Mouse (Mus musculus): Measurements from ENCODE around the gene Frg2f1. TPM values are rescaled to one million over a fixed set of nuclear protein-coding genes. Genes with fewer than 3 reads are reported as not detected.
"Not testable (repeated sequence)": the region's sequence is repeated elsewhere in the genome, so short reads cannot be mapped to it uniquely, and the experiment has no call there.

The Frg2f1 gene
- total RNA-seq (2021): 1 to 10 TPM; 4.4 to 4.6 TPM
- long read RNA-seq, experiment 1, partial matches to known transcripts: 0 of 1 reads
- long read RNA-seq, experiment 1, other reads (novel, unspliced or antisense): 1 of 1 reads
- long read RNA-seq, experiment 2, partial matches to known transcripts: 0 of 2 reads
- long read RNA-seq, experiment 2, other reads (novel, unspliced or antisense): 2 of 2 reads

- intact Hi-C loops (cut with DNase I): loop anchor here (5.0 kb wide), 3 partner anchors 117 to 292 kb away; partner anchors contain the start of genes Hivep3, Ppcs and Zmynd12
- DNase-seq: peak; percentile 92 to 95
Measured at GRCm38 (mm10) chr4:119539031-119539824, at the start of gene Frg2f1. Gene Frg2f1, minus strand, starts transcription at chr4:119539529.

GRCm38 (mm10) chr4:119588037-119588436, 48.7 kb upstream of the Frg2f1 start:
- DNase-seq: no peak
- intact Hi-C loops (cut with DNase I): no loop called here

- DNase-seq: no peak
- intact Hi-C loops (cut with DNase I): no loop called here
Measured at GRCm38 (mm10) chr4:119575459-119575858, 36.1 kb upstream of the Frg2f1 start.

GRCm38 (mm10) chr4:119574504-119574903, 35.2 kb upstream of the Frg2f1 start:
- DNase-seq: no peak
- intact Hi-C loops (cut with DNase I): no loop called here

- DNase-seq: no peak
- intact Hi-C loops (cut with DNase I): no loop called here
Measured at GRCm38 (mm10) chr4:119572682-119573081, 33.4 kb upstream of the Frg2f1 start.

GRCm38 (mm10) chr4:119566322-119566835, 27.1 kb upstream of the Frg2f1 start:
- no peak for DNase-seq
- intact Hi-C loops (cut with DNase I): no loop called here

- no peak for DNase-seq
- intact Hi-C loops (cut with DNase I): no loop called here
Measured at GRCm38 (mm10) chr4:119563136-119563535, 23.8 kb upstream of the Frg2f1 start.

- intact Hi-C loops (cut with DNase I): no loop called here
- DNase-seq: no peak
Measured at GRCm38 (mm10) chr4:119555466-119555865, 16.1 kb upstream of the Frg2f1 start.

- no peak for DNase-seq
Measured at GRCm38 (mm10) chr4:119550864-119551263, 11.5 kb upstream of the Frg2f1 start.

GRCm38 (mm10) chr4:119540533-119540890, 1.2 kb upstream of the Frg2f1 start:
- intact Hi-C loops (cut with DNase I): no loop called here
- no peak for DNase-seq

More at GRCm38 (mm10) chr4:119550864-119551263, 11.5 kb upstream of the Frg2f1 start:
- intact Hi-C loops (cut with DNase I): no loop called here

GRCm38 (mm10) chr4:119539836-119540532, 655 bp upstream of the Frg2f1 start:
- DNase-seq: peak; percentile 28 to 37
- intact Hi-C loops (cut with DNase I): loop anchor here (5.0 kb wide), 3 partner anchors 118 to 293 kb away; partner anchors contain the start of genes Hivep3, Ppcs and Zmynd12

GRCm38 (mm10) chr4:119537436-119537835, 1.9 kb downstream of the Frg2f1 start:
- no peak for DNase-seq
- intact Hi-C loops (cut with DNase I): loop anchor here (5.0 kb wide), 3 partner anchors 115 to 290 kb away; partner anchors contain the start of genes Hivep3, Ppcs and Zmynd12

- DNase-seq: not testable (repeated sequence)
- intact Hi-C loops (cut with DNase I): loop anchor here (5.0 kb wide), 3 partner anchors 114 to 289 kb away; partner anchors contain the start of genes Hivep3, Ppcs and Zmynd12
Measured at GRCm38 (mm10) chr4:119536615-119537014, 2.7 kb downstream of the Frg2f1 start, which contains the start of gene Foxj3. Gene Foxj3, plus strand, starts transcription at chr4:119537004.

GRCm38 (mm10) chr4:119535103-119535502, 4.2 kb downstream of the Frg2f1 start:
- intact Hi-C loops (cut with DNase I): loop anchor here (5.0 kb wide), 3 partner anchors 113 to 288 kb away; partner anchors contain the start of genes Hivep3, Ppcs and Zmynd12
- DNase-seq: no peak

GRCm38 (mm10) chr4:119531813-119532212, 7.5 kb downstream of the Frg2f1 start:
- intact Hi-C loops (cut with DNase I): loop anchor here (2.0 kb wide), 1 partner anchor 101 kb away; no protein-coding TSS in a partner anchor
- DNase-seq: no peak

- intact Hi-C loops (cut with DNase I): no loop called here
Measured at GRCm38 (mm10) chr4:119526329-119526845, 12.9 kb downstream of the Frg2f1 start.

GRCm38 (mm10) chr4:119524466-119524865, 14.9 kb downstream of the Frg2f1 start:
- intact Hi-C loops (cut with DNase I): no loop called here
- DNase-seq: no peak

More at GRCm38 (mm10) chr4:119526329-119526845, 12.9 kb downstream of the Frg2f1 start:
- DNase-seq: no peak

GRCm38 (mm10) chr4:119524010-119524409, 15.3 kb downstream of the Frg2f1 start:
- intact Hi-C loops (cut with DNase I): no loop called here
- no peak for DNase-seq

GRCm38 (mm10) chr4:119523575-119523974, 15.8 kb downstream of the Frg2f1 start:
- intact Hi-C loops (cut with DNase I): no loop called here
- no peak for DNase-seq

GRCm38 (mm10) chr4:119512731-119513141, 26.6 kb downstream of the Frg2f1 start:
- DNase-seq: no peak
- intact Hi-C loops (cut with DNase I): no loop called here
